Mouse (Mus musculus) layer of hippocampus, adult 2 months (tissue): ENCODE measurements around the gene Lrmda. TPM values are rescaled to one million over a fixed set of nuclear protein-coding genes. Genes with fewer than 3 reads are reported as not detected.
A peak's percentile ranks its signal among the peaks of the same experiment; 100 is the strongest.

Experiments
- DNase-seq, 2 experiments: peaks; one replicate each; pipeline ENCODE4 v3.0.0; 2022; ENCODE audit warnings: low spot score in 2 of 2
- H3K27ac ChIP-seq: fragments of 200-600 bp; 2 replicates; pipeline ENCODE4 v1.8.1; 2022
- H3K4me3 ChIP-seq: fragments of 200-600 bp; 2 replicates; pipeline ENCODE4 v1.8.1; 2022; ENCODE audit warnings: mild to moderate bottlenecking
- CTCF ChIP-seq: fragments of 200-600 bp; conservative IDR thresholded peaks from 2 replicates; pipeline ENCODE4 v1.8.1; 2022; ENCODE audit warnings: antibody characterized with exemption, mild to moderate bottlenecking, moderate library complexity
- total RNA-seq, 2 experiments: library from RNA; stranded (reverse); gene quantifications; 2 replicates each; pipeline ENCODE4 v1.2.3; 2021

Lrmda gene
- total RNA-seq, 2 experiments from 2014 or later = 0.87 to 1.5 TPM

DNA sequence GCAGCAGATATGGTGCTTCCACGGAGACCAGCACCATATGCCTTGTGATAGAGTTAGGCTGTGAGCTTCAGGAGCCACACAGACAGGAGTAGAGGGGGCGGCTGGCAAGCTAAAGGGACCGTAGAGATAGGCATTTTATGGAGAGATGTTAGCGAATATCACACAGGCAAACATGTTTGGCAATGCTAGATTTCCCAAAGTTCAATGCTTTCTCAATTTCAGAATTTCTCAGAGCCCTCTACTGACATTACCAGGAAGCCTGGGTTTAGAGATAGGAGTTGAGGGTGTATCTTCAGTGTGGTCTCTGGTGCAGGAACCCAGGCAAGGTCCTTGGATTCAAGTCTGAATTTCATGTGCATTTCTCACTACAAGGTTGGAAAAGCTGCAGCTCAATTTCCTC lies 36.7 kb downstream of the Lrmda start:
- no peak overlapping the region for H3K27ac ChIP-seq
- no peak for TF ChIP-seq CTCF
- DNase-seq = no peak
- H3K4me3 ChIP-seq = no peak overlapping the region

DNA sequence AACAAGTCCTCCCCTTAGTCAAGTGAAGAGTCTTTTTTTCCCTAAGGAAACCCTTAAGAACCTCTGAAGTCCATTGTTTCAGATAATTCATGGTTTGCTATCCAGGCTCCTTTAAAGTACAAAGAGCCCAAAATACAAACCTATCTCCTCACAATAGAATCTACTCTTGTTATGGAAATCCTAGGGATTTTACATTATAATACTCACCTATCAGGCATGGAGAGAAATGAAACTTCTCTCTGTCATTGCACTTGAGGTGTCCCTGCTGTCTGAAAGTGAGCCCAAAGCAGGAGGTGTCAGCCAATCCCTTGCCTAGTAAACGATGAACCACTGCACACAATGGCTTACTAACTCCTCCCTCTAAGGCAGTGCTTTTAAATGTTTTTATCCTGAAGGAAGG lies 39.2 kb downstream of the Lrmda start:
- Histone ChIP-seq H3K27ac (no peak overlapping the region), H3K4me3 (no peak overlapping the region)
- TF ChIP-seq CTCF = no peak
- DNase-seq = no peak

GRCm38 (mm10) chr14:22059348-22059861 lies 39.9 kb downstream of the Lrmda start:
- no peak for TF ChIP-seq CTCF
- Histone ChIP-seq H3K4me3 (no peak overlapping the region), H3K27ac (no peak overlapping the region)
- DNase-seq = no peak

GRCm38 (mm10) chr14:22060787-22061186 lies 41.3 kb downstream of the Lrmda start:
- TF ChIP-seq CTCF = no peak
- no peak overlapping the region for H3K27ac ChIP-seq

GRCm38 (mm10) chr14:22062117-22062855 lies 42.8 kb downstream of the Lrmda start:
- DNase-seq = no peak
- Histone ChIP-seq H3K27ac (no peak overlapping the region), H3K4me3 (no peak overlapping the region)
- TF ChIP-seq CTCF = no peak

More at GRCm38 (mm10) chr14:22060787-22061186, 41.3 kb downstream of the Lrmda start:
- no peak overlapping the region for H3K4me3 ChIP-seq
- DNase-seq = no peak

GRCm38 (mm10) chr14:22069169-22069568 lies 49.7 kb downstream of the Lrmda start:
- Histone ChIP-seq H3K4me3 (no peak overlapping the region), H3K27ac (no peak overlapping the region)
- no peak for TF ChIP-seq CTCF
- DNase-seq = no peak

DNA sequence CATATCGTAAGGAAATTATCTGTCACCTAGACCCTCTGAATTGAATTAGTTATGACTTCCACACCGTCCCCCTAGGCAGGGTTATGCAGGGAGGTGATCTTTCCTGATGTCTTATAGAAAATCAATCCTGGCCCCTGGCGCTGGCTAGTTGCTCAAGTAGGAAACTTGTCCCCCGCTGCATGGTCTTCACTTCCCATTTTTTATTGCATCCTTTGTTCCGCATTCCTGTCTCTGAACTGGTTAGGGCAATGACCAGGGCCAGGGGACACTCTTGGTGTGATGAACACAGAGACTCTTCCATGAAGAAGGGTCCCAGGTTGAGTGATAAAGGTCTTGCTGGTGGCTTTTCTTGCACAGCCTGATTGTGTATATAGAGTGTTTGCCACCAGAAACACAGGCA lies 53.9 kb downstream of the Lrmda start:
- no peak overlapping the region for H3K4me3 ChIP-seq
- DNase-seq = no peak
- no peak for TF ChIP-seq CTCF
- no peak overlapping the region for H3K27ac ChIP-seq

GRCm38 (mm10) chr14:22074229-22074628 lies 54.7 kb downstream of the Lrmda start:
- no peak for DNase-seq

DNA sequence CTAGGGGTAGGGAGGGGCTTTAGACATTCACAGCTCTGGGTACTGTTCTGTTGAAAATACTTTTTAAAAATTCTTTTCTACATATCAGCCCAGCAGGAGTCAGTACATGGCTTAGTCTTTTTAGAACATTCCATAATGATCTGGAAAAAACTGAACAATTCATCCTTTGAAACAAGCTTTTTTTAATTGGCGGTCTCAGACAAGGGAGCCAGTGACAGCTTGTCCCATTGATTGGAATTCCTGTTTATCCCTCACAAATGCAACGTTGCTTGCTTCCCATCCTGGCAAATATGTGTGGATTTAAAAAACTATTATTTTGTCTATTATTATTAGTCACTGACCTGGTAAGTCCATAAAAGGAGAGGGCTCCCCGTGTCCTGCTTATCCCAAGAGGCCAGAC lies 64.4 kb downstream of the Lrmda start:
- peak; percentile 21; the same call in 1 of the 2 replicates for TF ChIP-seq CTCF
- H3K27ac ChIP-seq = no peak overlapping the region
- H3K4me3 ChIP-seq = no peak overlapping the region
- DNase-seq = no peak

More at GRCm38 (mm10) chr14:22074229-22074628, 54.7 kb downstream of the Lrmda start:
- no peak for TF ChIP-seq CTCF
- H3K27ac ChIP-seq = no peak overlapping the region
- no peak overlapping the region for H3K4me3 ChIP-seq

DNA sequence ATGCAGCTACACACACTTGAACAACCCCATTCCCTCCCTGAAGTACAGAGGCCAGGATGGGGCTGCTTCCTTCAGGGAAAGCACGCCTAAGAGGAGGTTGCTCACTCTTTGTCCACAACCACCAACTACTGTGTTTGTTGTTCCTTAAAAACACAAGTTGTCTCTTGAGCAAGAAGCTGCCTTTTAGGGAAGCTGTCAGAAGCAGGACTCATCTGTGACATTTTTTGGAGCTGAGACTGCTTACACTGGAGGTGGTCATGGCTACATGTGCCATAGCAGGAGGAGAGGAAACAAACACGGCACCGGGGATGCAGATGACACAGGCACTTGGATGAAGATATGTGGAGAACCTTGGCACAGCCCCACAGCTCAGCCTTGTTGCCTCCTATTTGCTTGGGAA lies 65.9 kb downstream of the Lrmda start:
- no peak for TF ChIP-seq CTCF
- H3K4me3 ChIP-seq = no peak overlapping the region
- no peak for DNase-seq

DNA sequence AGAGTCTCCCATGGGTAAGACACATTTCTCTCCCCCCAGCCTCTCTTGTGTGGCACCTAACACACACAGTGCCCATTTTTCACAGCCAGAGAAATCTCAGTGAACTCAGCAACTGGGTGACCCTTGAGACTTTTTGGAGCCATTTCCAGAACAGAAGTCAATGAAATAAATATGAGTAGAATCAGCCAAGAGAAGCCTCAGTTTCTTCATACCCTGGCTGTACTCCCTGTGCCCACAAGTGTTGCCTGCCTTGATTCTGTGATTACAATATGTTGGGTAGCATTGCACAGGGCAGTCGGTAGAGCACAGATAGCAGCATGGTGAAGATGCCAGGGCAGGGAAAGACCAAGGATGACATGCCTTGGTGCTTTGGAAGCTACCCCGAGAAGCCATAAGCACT lies 69.1 kb downstream of the Lrmda start:
- no peak for DNase-seq
- TF ChIP-seq CTCF = no peak
- Histone ChIP-seq H3K27ac (no peak overlapping the region), H3K4me3 (no peak overlapping the region)

More for the DNA sequence above, 65.9 kb downstream of the Lrmda start:
- H3K27ac ChIP-seq = no peak overlapping the region

DNA sequence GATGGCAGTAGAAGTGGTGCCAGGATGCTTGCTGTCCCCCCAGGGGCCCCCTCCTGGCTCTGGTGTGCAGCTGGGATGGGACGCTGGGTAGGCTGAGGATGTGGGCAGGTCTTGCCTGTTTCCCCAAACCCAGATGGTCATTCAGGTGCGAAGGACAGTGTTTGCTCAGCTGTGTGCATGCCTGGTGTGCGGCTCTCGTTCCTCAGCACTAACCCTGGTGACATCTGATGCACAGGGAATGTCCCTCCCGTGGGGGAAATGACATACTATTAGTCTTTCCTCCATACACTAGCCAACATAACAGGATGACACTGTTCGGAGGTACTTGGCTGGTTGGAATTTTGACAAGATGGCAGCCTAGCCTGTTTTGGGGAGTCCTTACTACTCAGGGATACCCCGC lies 69.8 kb downstream of the Lrmda start:
- H3K27ac ChIP-seq = no peak overlapping the region
- no peak for DNase-seq
- no peak for TF ChIP-seq CTCF
- H3K4me3 ChIP-seq = no peak overlapping the region

- TF ChIP-seq CTCF = no peak
- Histone ChIP-seq H3K4me3 (no peak overlapping the region), H3K27ac (no peak overlapping the region)
- no peak for DNase-seq
These were observed 70.5 kb downstream of the Lrmda start for GRCm38 (mm10) chr14:22089866-22090470.

DNA sequence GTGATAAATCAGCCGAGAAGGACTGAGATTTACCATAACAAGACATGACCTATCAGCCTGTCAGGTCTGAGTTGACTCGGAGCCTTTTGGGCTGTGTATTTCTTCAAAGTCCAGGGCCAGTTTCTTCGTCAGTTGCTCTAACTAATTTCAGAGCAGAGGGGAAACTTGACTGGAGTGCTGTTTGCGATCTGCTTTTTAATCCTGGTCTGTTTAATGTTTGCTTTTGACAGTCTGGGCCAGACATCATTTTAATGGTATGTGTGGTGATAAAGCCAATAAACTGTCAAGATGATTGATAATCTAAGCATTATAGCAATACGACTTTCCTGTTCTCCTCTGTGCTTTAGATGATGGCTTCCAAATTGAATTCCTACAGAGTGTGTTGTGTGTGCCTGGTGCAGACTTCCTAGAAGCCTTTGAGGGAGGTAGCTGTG lies 71.3 kb downstream of the Lrmda start:
- no peak for TF ChIP-seq CTCF
- DNase-seq = no peak
- H3K27ac ChIP-seq = no peak overlapping the region
- H3K4me3 ChIP-seq = no peak overlapping the region
